Mouse (Mus musculus) frontal cortex, postnatal 25 days (tissue): ENCODE results near the gene Robo2.
"Not testable (repeated sequence)": the region's sequence is repeated elsewhere in the genome, so short reads cannot be mapped to it uniquely, and the experiment has no call there.

Experiments
- DNase-seq, 2 experiments: peaks; one replicate each; pipeline ENCODE4 v3.0.0; 2022; ENCODE audit warnings: low spot score in 2 of 2

Gene Robo2

GRCm38 (mm10) chr16:74200705-74201104, 210.9 kb downstream of the Robo2 start:
- DNase-seq: no peak

- DNase-seq: no peak
Observed at GRCm38 (mm10) chr16:74200024-74200703, 211.5 kb downstream of the Robo2 start.

GRCm38 (mm10) chr16:74192979-74193554, 218.6 kb downstream of the Robo2 start:
- DNase-seq: no peak

GRCm38 (mm10) chr16:74191621-74192020, 220.0 kb downstream of the Robo2 start:
- no peak for DNase-seq

- no peak for DNase-seq
Observed at GRCm38 (mm10) chr16:74182509-74183113, 229.0 kb downstream of the Robo2 start.

- DNase-seq: no peak
Observed at GRCm38 (mm10) chr16:74172673-74173072, 239.0 kb downstream of the Robo2 start.

GRCm38 (mm10) chr16:74169642-74170041, 242.0 kb downstream of the Robo2 start:
- DNase-seq: no peak

GRCm38 (mm10) chr16:74169121-74169520, 242.5 kb downstream of the Robo2 start:
- no peak for DNase-seq

- no peak for DNase-seq
Observed at GRCm38 (mm10) chr16:74167832-74168231, 243.8 kb downstream of the Robo2 start.

- no peak for DNase-seq
Observed at GRCm38 (mm10) chr16:74162041-74162440, 249.6 kb downstream of the Robo2 start.

- no peak for DNase-seq
Observed at GRCm38 (mm10) chr16:74159189-74159588, 252.4 kb downstream of the Robo2 start.

GRCm38 (mm10) chr16:74136181-74136580, 275.4 kb downstream of the Robo2 start:
- no peak for DNase-seq

GRCm38 (mm10) chr16:74132833-74133232, 278.8 kb downstream of the Robo2 start:
- no peak for DNase-seq

- DNase-seq: no peak
Observed at GRCm38 (mm10) chr16:74131370-74131769, 280.3 kb downstream of the Robo2 start.

- DNase-seq: no peak
Observed at GRCm38 (mm10) chr16:74128443-74128983, 283.1 kb downstream of the Robo2 start.

GRCm38 (mm10) chr16:74113155-74113554, 298.5 kb downstream of the Robo2 start:
- DNase-seq: no peak

- no peak for DNase-seq
Observed at GRCm38 (mm10) chr16:74111101-74111500, 300.5 kb downstream of the Robo2 start.

- not testable (repeated sequence) for DNase-seq
Observed at GRCm38 (mm10) chr16:74104449-74104848, 307.2 kb downstream of the Robo2 start.

- DNase-seq: no peak
Observed at GRCm38 (mm10) chr16:74092997-74093801, 318.4 kb downstream of the Robo2 start.

- DNase-seq: no peak
Observed at GRCm38 (mm10) chr16:74089951-74090350, 321.7 kb downstream of the Robo2 start.

GRCm38 (mm10) chr16:74084188-74084587, 327.4 kb downstream of the Robo2 start:
- DNase-seq: no peak

- no peak for DNase-seq
Observed at GRCm38 (mm10) chr16:74072671-74073070, 339.0 kb downstream of the Robo2 start.
